Mouse (Mus musculus) left cerebral cortex, adult 9 months (tissue): ENCODE measurements around the gene Drg1.

Experiments
- DNase-seq, 2 experiments: peaks; one replicate each; pipeline ENCODE4 v3.0.0; 2022; ENCODE audit warnings: low spot score in 2 of 2

Drg1 gene

GRCm38 (mm10) chr11:3289803-3290639, 23.8 kb upstream of the Drg1 start:
- DNase-seq, result peak in 1 of 2 experiments; percentile 86

- DNase-seq, result peak in 1 of 2 experiments; percentile 28
Observed at GRCm38 (mm10) chr11:3289302-3289802, 23.1 kb upstream of the Drg1 start.

- DNase-seq, result peak in 1 of 2 experiments; percentile 52
Observed at GRCm38 (mm10) chr11:3288521-3289301, 22.5 kb upstream of the Drg1 start, which contains the start of gene Patz1. Patz1 (plus strand) TSS chr11:3288874.

- no peak for DNase-seq
Observed at GRCm38 (mm10) chr11:3287921-3288320, 21.7 kb upstream of the Drg1 start.

DNA sequence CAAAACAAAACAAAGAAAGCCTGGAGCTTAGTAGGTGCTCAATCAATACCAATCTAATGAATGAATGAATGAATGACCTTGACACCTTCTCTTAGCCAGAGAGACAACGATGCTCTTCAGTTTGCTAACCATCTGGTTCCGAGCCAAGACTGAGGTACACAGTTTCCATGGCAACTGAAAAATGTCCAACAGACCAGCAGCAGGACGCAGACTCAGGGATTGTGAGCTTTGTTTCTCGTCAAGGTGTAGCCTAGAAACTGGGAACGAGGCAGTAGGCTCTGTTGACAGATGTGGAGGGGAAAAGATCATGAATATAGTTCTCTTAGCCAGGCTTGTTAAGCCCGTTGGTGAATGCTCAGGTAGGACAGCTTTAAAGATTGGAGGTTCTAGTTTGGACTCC, 20.9 kb upstream of the Drg1 start:
- no peak for DNase-seq

- no peak for DNase-seq
Observed at GRCm38 (mm10) chr11:3285940-3286339, 19.7 kb upstream of the Drg1 start.

- no peak for DNase-seq
Observed at GRCm38 (mm10) chr11:3283645-3284044, 17.4 kb upstream of the Drg1 start.

GRCm38 (mm10) chr11:3282887-3283286, 16.7 kb upstream of the Drg1 start:
- no peak for DNase-seq

DNA sequence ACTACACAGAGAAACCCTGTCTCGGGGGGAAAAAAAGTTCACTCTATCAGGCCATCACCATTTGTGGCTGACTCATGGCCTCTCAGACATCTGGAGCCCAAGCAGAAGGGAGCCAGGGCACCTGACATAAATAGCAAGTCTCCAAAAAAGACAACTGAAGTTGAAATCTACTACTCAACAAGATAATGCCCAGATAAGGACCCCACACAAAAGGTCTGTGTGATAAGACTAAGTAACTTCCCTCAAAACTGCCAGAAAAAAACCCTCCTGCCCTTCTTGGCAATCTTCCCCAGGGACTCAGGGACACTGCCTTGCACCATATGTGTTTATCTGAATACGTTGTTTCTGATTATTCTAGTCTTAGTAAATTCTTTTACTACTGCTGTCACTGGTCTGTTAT, 13.5 kb upstream of the Drg1 start:
- DNase-seq, result no peak

DNA sequence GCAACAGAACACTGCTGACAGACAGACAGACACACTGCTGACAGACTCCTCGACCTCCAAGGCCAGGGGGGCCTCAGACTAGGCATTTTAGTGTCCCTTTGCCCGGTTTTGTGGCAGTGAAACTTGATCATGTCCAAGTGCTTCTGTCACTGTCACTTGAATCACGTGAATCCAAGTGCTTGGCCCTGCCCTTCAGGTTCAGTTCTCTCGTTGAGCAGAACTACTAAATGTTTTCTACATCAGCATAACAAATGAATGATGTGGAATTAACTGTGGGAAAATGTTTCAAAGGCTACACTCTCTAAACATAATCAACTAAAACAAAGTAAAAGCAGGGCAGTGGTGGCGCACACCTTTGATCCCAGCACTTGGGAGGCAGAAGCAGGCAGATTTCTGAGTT, 12.1 kb upstream of the Drg1 start:
- no peak for DNase-seq

DNA sequence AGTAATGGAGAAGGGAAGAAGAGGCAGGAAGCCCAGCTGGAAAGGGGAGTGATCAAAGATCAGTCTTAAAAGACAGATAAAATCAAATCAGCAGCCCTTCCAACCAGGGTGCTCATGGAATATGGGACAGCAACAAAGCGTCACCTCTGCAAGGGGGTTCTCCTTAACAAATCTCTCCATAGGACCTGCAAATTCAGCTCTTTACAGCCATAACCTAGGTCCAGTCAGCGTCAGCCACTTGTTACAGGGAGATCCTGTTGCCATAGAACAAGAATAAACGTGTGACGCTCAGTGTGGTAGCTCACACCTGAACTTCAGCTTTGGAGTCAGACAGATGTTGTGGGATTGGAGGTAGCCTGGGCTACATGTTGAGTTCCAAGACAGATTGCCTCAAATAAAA, 3.0 kb upstream of the Drg1 start:
- DNase-seq, result no peak

DNA sequence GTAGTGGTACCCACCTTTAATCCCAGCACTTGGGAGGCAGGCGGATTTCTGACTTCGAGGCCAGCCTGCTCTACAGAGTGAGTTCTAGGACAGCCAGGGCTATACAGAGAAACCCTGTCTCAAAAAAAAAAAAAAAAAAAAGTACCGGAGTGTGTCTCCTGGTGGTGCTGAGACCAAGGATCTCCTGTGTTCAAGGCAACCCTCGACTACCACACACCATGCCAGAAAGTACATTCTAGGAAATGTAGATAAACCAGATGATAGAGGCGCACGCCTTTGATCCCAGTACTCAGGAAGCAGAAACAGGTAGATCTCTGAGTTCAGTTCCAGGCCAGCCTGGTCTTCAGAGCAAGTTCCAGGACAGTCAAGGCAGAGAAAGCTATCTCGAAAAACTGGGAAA, 918 bp upstream of the Drg1 start:
- DNase-seq, result no peak

DNA sequence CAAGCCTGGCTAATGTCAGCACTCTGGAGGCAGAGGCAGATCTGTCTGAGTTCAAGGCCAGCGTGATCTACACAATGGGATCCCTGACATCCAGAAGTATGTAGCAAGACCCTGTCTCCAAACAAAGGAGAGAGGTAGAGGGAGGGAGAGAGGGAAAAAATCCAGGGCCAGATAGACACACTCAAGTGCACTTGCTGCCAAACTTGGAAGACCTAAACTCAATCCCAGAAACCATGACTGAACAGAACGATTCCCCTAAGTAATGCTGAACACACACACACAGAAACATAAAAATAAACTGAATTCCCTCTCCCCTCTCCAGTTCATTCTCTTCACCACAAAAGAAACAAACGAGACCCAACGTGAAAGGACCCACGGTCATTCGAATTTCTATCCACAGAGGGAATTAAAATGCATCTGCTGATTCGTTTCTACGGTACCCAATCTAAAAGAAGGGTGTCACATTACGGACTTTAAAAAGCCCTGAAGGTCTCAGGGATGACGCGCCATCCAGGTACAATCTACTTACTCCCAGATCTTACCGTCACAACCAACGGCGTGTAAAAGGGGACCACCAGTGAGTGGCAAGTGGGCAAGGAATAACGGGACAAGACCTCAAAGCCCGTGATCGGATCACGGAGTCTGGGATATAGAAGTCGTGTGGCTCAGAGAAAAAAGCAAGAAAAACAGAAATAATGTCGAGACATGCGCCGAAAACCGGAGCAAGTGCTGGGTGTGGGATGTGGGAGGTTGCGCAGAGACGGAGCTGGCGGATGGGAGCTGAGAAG, 730 bp downstream of the Drg1 start:
- no peak for DNase-seq

GRCm38 (mm10) chr11:3259537-3259936, 6.7 kb downstream of the Drg1 start:
- no peak for DNase-seq

DNA sequence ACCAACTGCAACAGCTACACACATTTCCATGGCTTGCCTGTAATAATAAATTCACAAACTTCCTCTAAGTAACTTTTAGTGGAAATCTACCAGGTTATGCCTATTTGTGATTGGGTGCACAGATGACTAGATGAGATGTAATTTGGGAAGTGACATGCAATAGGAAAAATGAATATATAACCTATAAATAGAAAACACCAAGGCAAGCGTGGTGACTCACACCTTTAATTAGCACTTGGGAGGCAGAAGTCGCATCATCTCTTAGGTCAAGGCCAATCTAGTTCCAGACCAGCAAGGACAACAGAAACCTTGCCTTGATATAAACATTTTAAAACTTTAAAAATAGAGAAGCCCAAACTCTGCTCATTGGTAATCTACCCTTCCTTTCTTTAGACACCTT, 18.8 kb downstream of the Drg1 start:
- DNase-seq, result no peak

DNA sequence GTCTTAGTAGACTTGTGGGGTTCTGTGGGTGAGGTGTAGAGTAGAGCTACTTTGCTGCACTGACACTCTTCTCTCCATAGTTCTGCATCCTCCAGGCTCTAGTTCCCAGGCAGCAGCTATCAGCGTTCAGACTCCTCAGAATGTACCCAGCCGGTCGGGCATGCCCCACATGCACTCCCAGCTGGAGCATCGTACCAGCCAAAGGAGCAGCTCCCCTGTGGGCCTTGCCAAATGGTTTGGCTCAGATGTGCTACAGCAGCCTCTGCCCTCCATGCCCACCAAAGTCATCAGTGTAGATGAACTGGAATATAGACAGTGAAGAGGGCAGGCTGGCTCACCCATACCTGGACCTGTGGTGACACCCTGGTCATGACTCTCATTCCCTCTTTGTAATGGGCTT, 22.4 kb downstream of the Drg1 start:
- no peak for DNase-seq

- no peak for DNase-seq
Observed at GRCm38 (mm10) chr11:3242395-3242794, 23.8 kb downstream of the Drg1 start.

- DNase-seq, result no peak
Observed at GRCm38 (mm10) chr11:3235277-3235676, 30.9 kb downstream of the Drg1 start.

GRCm38 (mm10) chr11:3233704-3234103, 32.5 kb downstream of the Drg1 start:
- no peak for DNase-seq

GRCm38 (mm10) chr11:3232248-3232647, 34.0 kb downstream of the Drg1 start:
- no peak for DNase-seq

- no peak for DNase-seq
Observed at GRCm38 (mm10) chr11:3227113-3227512, 39.1 kb downstream of the Drg1 start.

GRCm38 (mm10) chr11:3223105-3223504, 43.1 kb downstream of the Drg1 start:
- DNase-seq, result no peak
